Mouse (Mus musculus): ENCODE measurements around the gene 1700020D05Rik. TPM values are rescaled to one million over a fixed set of nuclear protein-coding genes. Genes with fewer than 3 reads are reported as not detected.
A peak's percentile ranks its signal among the peaks of the same experiment; 100 is the strongest.

The 1700020D05Rik gene
- total and polyA plus RNA-seq, 2 experiments from 2014 or later = not detected

DNA sequence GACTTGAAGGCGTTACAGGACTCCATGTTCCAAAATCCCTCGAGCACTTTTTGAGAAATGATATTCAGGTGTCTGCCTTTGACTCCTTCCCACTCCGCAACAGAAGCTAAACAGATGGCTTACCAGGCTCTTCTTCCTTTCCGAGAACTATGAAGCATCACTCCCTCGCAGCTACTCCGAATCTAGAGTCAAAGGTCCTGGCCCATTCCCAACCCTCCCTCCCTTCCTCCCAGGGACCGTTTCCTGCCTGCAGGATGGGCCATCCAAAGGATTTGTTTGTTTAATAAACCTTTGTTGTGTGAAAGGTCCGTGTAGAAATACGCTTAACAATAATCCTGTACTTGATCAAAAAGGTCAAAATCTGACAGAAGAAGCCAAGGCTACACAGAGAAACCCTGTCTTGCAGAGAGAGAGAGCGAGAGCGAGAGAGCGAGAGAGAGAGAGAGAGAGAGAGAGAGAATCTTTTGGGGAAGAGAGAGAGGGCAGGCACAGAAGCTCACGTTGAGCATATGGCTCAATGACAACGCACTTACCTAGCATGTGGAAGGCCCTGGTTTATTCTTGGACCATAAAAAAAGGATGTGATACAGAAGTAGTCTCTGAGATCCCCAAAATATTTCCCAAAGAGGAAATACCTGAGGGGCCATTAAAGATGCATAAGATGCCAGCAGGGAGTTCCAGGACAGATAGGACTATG, 45.7 kb downstream of the 1700020D05Rik start, which contains the start of gene Ccdc85b:
Gene Ccdc85b (minus strand): TSS at position 149 of the 697 bp plus-strand sequence.
- Histone ChIP-seq H3K36me3 (replicated peaks; ENCODE audit: control insufficient read depth, insufficient read depth, low read length) (peaks cover 22% of the 10 kb centered on the region), H3K27ac (ENCODE audit: low read depth) (peak within 1 kb of the TSS; percentile 98), H3K4me2 (ENCODE audit: low read depth, low read length) (peak within 1 kb of the TSS; percentile 99), H3K4me1 (ENCODE audit: control insufficient read depth, insufficient read depth) (peaks cover 31% of the 10 kb centered on the region), H3K9me3 (replicated peaks; ENCODE audit: control insufficient read depth, low read length) (no peaks in the 10 kb centered on the region), H3K27me3 (ENCODE audit: control insufficient read depth, insufficient read depth, low read length) (no peaks in the 10 kb centered on the region), H3K4me3 (ENCODE audit: low read depth, low read length) (peak within 1 kb of the TSS; percentile 75), H3K9ac (replicated peaks; ENCODE audit: low read depth, low read length) (peak within 1 kb of the TSS; percentile 89)
- no peak for DNase-seq (ENCODE audit: low spot score)
- peak; percentile 18 for ATAC-seq (ENCODE audit: insufficient read depth, low read depth)
- TF ChIP-seq EP300 (IDR thresholded peaks at IDR 0.05; ENCODE audit: low read depth) (peak; percentile 39; the same call in 1 of the 2 replicates), CTCF (IDR thresholded peaks at IDR 0.05; ENCODE audit: low read depth) (no peak)
- WGBS = 14% methylated on average over 14 of the region's 14 CpGs

GRCm38 (mm10) chr19:5456922-5457745, 46.5 kb downstream of the 1700020D05Rik start:
- peak; percentile 86 for ATAC-seq (ENCODE audit: insufficient read depth, low read depth)
- Histone ChIP-seq H3K27ac (ENCODE audit: low read depth) (peak overlapping the region; percentile 98), H3K36me3 (replicated peaks; ENCODE audit: control insufficient read depth, insufficient read depth, low read length) (peaks cover 15% of the 10 kb centered on the region), H3K9ac (replicated peaks; ENCODE audit: low read depth, low read length) (peak overlapping the region; percentile 89), H3K4me1 (ENCODE audit: control insufficient read depth, insufficient read depth) (peaks cover 31% of the 10 kb centered on the region), H3K27me3 (ENCODE audit: control insufficient read depth, insufficient read depth, low read length) (no peaks in the 10 kb centered on the region), H3K4me2 (ENCODE audit: low read depth, low read length) (peak overlapping the region; percentile 99), H3K4me3 (ENCODE audit: low read depth, low read length) (peak overlapping the region; percentile 75), H3K9me3 (replicated peaks; ENCODE audit: control insufficient read depth, low read length) (no peaks in the 10 kb centered on the region)
- DNase-seq (ENCODE audit: low spot score) = peak; percentile 98
- TF ChIP-seq CTCF (IDR thresholded peaks at IDR 0.05; ENCODE audit: low read depth) (peak; percentile 2; the same call in 1 of the 2 replicates), EP300 (IDR thresholded peaks at IDR 0.05; ENCODE audit: low read depth) (no peak)
- under 1% methylated on average over 68 of the region's 70 CpGs for WGBS

GRCm38 (mm10) chr19:5456241-5456921, 47.2 kb downstream of the 1700020D05Rik start:
- Histone ChIP-seq H3K36me3 (replicated peaks; ENCODE audit: control insufficient read depth, insufficient read depth, low read length) (peaks cover 12% of the 10 kb centered on the region), H3K27ac (ENCODE audit: low read depth) (peak overlapping the region; percentile 98), H3K4me1 (ENCODE audit: control insufficient read depth, insufficient read depth) (peaks cover 30% of the 10 kb centered on the region), H3K9ac (replicated peaks; ENCODE audit: low read depth, low read length) (peak overlapping the region; percentile 89), H3K9me3 (replicated peaks; ENCODE audit: control insufficient read depth, low read length) (no peaks in the 10 kb centered on the region), H3K27me3 (ENCODE audit: control insufficient read depth, insufficient read depth, low read length) (no peaks in the 10 kb centered on the region), H3K4me3 (ENCODE audit: low read depth, low read length) (peak overlapping the region; percentile 75), H3K4me2 (ENCODE audit: low read depth, low read length) (peak overlapping the region; percentile 99)
- no peak for TF ChIP-seq CTCF (IDR thresholded peaks at IDR 0.05; ENCODE audit: low read depth)
- TF ChIP-seq EP300 (IDR thresholded peaks at IDR 0.05; ENCODE audit: low read depth) = peak; percentile 68; the same call in 1 of the 2 replicates
- DNase-seq (ENCODE audit: low spot score) = no peak
- WGBS = 2% methylated on average over 26 of the region's 26 CpGs
- peak; percentile 7 for ATAC-seq (ENCODE audit: insufficient read depth, low read depth)

- ATAC-seq (ENCODE audit: insufficient read depth, low read depth) (no peak), DNase-seq (ENCODE audit: low spot score) (no peak)
- WGBS = 62% methylated on average over 8 of the region's 8 CpGs
- peak overlapping the region; percentile 99 for H3K4me2 ChIP-seq (ENCODE audit: low read depth, low read length)
- H3K27ac ChIP-seq (ENCODE audit: low read depth) = peak overlapping the region; percentile 61
- no peak for TF ChIP-seq EP300 (IDR thresholded peaks at IDR 0.05; ENCODE audit: low read depth)
- no peak for TF ChIP-seq CTCF (IDR thresholded peaks at IDR 0.05; ENCODE audit: low read depth)
- H3K36me3 ChIP-seq (replicated peaks; ENCODE audit: control insufficient read depth, insufficient read depth, low read length) = peaks cover 12% of the 10 kb centered on the region
- no peaks in the 10 kb centered on the region for H3K9me3 ChIP-seq (replicated peaks; ENCODE audit: control insufficient read depth, low read length)
- no peaks in the 10 kb centered on the region for H3K27me3 ChIP-seq (ENCODE audit: control insufficient read depth, insufficient read depth, low read length)
- H3K9ac ChIP-seq (replicated peaks; ENCODE audit: low read depth, low read length) = peak overlapping the region; percentile 89; the same call in 1 of the 2 replicates
- H3K4me3 ChIP-seq (ENCODE audit: low read depth, low read length) = peak overlapping the region; percentile 75
- peaks cover 24% of the 10 kb centered on the region for H3K4me1 ChIP-seq (ENCODE audit: control insufficient read depth, insufficient read depth)
Measured at GRCm38 (mm10) chr19:5455568-5455967, 48.0 kb downstream of the 1700020D05Rik start.

- 0 out of 2 replicates have a peak, but pooled peaks cover 1% of the 10 kb centered on the region for H3K27me3 ChIP-seq (ENCODE audit: control insufficient read depth, insufficient read depth, low read length)
- no peak for DNase-seq (ENCODE audit: low spot score)
- peaks cover 12% of the 10 kb centered on the region for H3K36me3 ChIP-seq (replicated peaks; ENCODE audit: control insufficient read depth, insufficient read depth, low read length)
- TF ChIP-seq CTCF (IDR thresholded peaks at IDR 0.05; ENCODE audit: low read depth) (no peak), EP300 (IDR thresholded peaks at IDR 0.05; ENCODE audit: low read depth) (no peak)
- peak overlapping the region; percentile 99 for H3K4me2 ChIP-seq (ENCODE audit: low read depth, low read length)
- H3K9me3 ChIP-seq (replicated peaks; ENCODE audit: control insufficient read depth, low read length) = no peaks in the 10 kb centered on the region
- H3K27ac ChIP-seq (ENCODE audit: low read depth) = peak overlapping the region; percentile 61; the same call in 1 of the 2 replicates
- no peak for ATAC-seq (ENCODE audit: insufficient read depth, low read depth)
- peaks cover 24% of the 10 kb centered on the region for H3K4me1 ChIP-seq (ENCODE audit: control insufficient read depth, insufficient read depth)
- 67% methylated on average over 12 of the region's 12 CpGs for whole genome bisulfite sequencing
- peak overlapping the region; percentile 75 for H3K4me3 ChIP-seq (ENCODE audit: low read depth, low read length)
- H3K9ac ChIP-seq (replicated peaks; ENCODE audit: low read depth, low read length) = peak overlapping the region; percentile 7; the same call in 1 of the 2 replicates
Measured at GRCm38 (mm10) chr19:5455037-5455436, 48.5 kb downstream of the 1700020D05Rik start.

Other genes starting within 250 kb of the 1700020D05Rik start
Only the 30 nearest of the 31 such genes appear.
- gene Pacs1, start 230.7 kb downstream of the 1700020D05Rik start, total RNA-seq (2014; rRNA removed; ENCODE audit: low replicate concordance) = 11.3 and 45.7 TPM in 2 replicates
- 7.2 and 7.4 TPM in 2 replicates for gene Pacs1, start 230.7 kb downstream of the 1700020D05Rik start, polyA plus RNA-seq (2015; fragmentation: Nextera tagmentation; extraction: Ambion mirVana)
- gene Sf3b2, start 208.3 kb downstream of the 1700020D05Rik start, total RNA-seq (2014; rRNA removed; ENCODE audit: low replicate concordance) = 132 and 175 TPM in 2 replicates
- gene Sf3b2, start 208.3 kb downstream of the 1700020D05Rik start, polyA plus RNA-seq (2015; fragmentation: Nextera tagmentation; extraction: Ambion mirVana) = 158 and 159 TPM in 2 replicates
- 4.0 and 13.3 TPM in 2 replicates for gene Gal3st3, start 205.5 kb downstream of the 1700020D05Rik start, total RNA-seq (2014; rRNA removed; ENCODE audit: low replicate concordance)
- 5.1 and 6.8 TPM in 2 replicates for gene Gal3st3, start 205.5 kb downstream of the 1700020D05Rik start, polyA plus RNA-seq (2015; fragmentation: Nextera tagmentation; extraction: Ambion mirVana)
- not detected in 2 replicates for gene Catsper1, start 168.0 kb downstream of the 1700020D05Rik start, total RNA-seq (2014; rRNA removed; ENCODE audit: low replicate concordance)
- not detected in 2 replicates for gene Catsper1, start 168.0 kb downstream of the 1700020D05Rik start, polyA plus RNA-seq (2015; fragmentation: Nextera tagmentation; extraction: Ambion mirVana)
- 0.89 and 0.99 TPM in 2 replicates for gene Cst6, start 154.2 kb downstream of the 1700020D05Rik start, total RNA-seq (2014; rRNA removed; ENCODE audit: low replicate concordance)
- 2.3 and 3.0 TPM in 2 replicates for gene Cst6, start 154.2 kb downstream of the 1700020D05Rik start, polyA plus RNA-seq (2015; fragmentation: Nextera tagmentation; extraction: Ambion mirVana)
- 37.9 and 40.6 TPM in 2 replicates for gene Eif1ad, start 137.0 kb downstream of the 1700020D05Rik start, total RNA-seq (2014; rRNA removed; ENCODE audit: low replicate concordance)
- 33.5 and 37.5 TPM in 2 replicates for gene Eif1ad, start 137.0 kb downstream of the 1700020D05Rik start, polyA plus RNA-seq (2015; fragmentation: Nextera tagmentation; extraction: Ambion mirVana)
- gene Banf1, start 136.6 kb downstream of the 1700020D05Rik start, total RNA-seq (2014; rRNA removed; ENCODE audit: low replicate concordance) = 120 and 143 TPM in 2 replicates
- 340 and 356 TPM in 2 replicates for gene Banf1, start 136.6 kb downstream of the 1700020D05Rik start, polyA plus RNA-seq (2015; fragmentation: Nextera tagmentation; extraction: Ambion mirVana)
- gene Sart1, start 115.1 kb downstream of the 1700020D05Rik start, total RNA-seq (2014; rRNA removed; ENCODE audit: low replicate concordance) = 4.4 and 39.0 TPM in 2 replicates
- gene Sart1, start 115.1 kb downstream of the 1700020D05Rik start, polyA plus RNA-seq (2015; fragmentation: Nextera tagmentation; extraction: Ambion mirVana) = 26.4 and 26.9 TPM in 2 replicates
- gene Tsga10ip, start 101.3 kb downstream of the 1700020D05Rik start, total RNA-seq (2014; rRNA removed; ENCODE audit: low replicate concordance) = 0.31 and 3.5 TPM in 2 replicates
- gene Tsga10ip, start 101.3 kb downstream of the 1700020D05Rik start, polyA plus RNA-seq (2015; fragmentation: Nextera tagmentation; extraction: Ambion mirVana) = 2.5 and 3.5 TPM in 2 replicates
- 169 and 171 TPM in 2 replicates for gene Drap1, start 78.8 kb downstream of the 1700020D05Rik start, total RNA-seq (2014; rRNA removed; ENCODE audit: low replicate concordance)
- 328 and 338 TPM in 2 replicates for gene Drap1, start 78.8 kb downstream of the 1700020D05Rik start, polyA plus RNA-seq (2015; fragmentation: Nextera tagmentation; extraction: Ambion mirVana)
- gene AI837181, start 78.6 kb downstream of the 1700020D05Rik start, total RNA-seq (2014; rRNA removed; ENCODE audit: low replicate concordance) = 47.4 and 59.1 TPM in 2 replicates
- gene AI837181, start 78.6 kb downstream of the 1700020D05Rik start, polyA plus RNA-seq (2015; fragmentation: Nextera tagmentation; extraction: Ambion mirVana) = 38.1 and 40.5 TPM in 2 replicates
- gene Fosl1, start 56.2 kb downstream of the 1700020D05Rik start, total RNA-seq (2014; rRNA removed; ENCODE audit: low replicate concordance) = not detected in 2 replicates
- 0.12 TPM in 1 of 2 replicates, not detected in the other for gene Fosl1, start 56.2 kb downstream of the 1700020D05Rik start, polyA plus RNA-seq (2015; fragmentation: Nextera tagmentation; extraction: Ambion mirVana)
- gene Ccdc85b, start 45.9 kb downstream of the 1700020D05Rik start, total RNA-seq (2014; rRNA removed; ENCODE audit: low replicate concordance) = 9.2 and 11.3 TPM in 2 replicates
- gene Ccdc85b, start 45.9 kb downstream of the 1700020D05Rik start, polyA plus RNA-seq (2015; fragmentation: Nextera tagmentation; extraction: Ambion mirVana) = 10.2 and 10.6 TPM in 2 replicates
- gene Fibp, start 43.2 kb downstream of the 1700020D05Rik start, total RNA-seq (2014; rRNA removed; ENCODE audit: low replicate concordance) = 81.6 and 86.4 TPM in 2 replicates
- 142 and 146 TPM in 2 replicates for gene Fibp, start 43.2 kb downstream of the 1700020D05Rik start, polyA plus RNA-seq (2015; fragmentation: Nextera tagmentation; extraction: Ambion mirVana)
- not detected in 2 replicates for gene Ctsw, start 35.3 kb downstream of the 1700020D05Rik start, total RNA-seq (2014; rRNA removed; ENCODE audit: low replicate concordance)
- 0.42 and 0.73 TPM in 2 replicates for gene Ctsw, start 35.3 kb downstream of the 1700020D05Rik start, polyA plus RNA-seq (2015; fragmentation: Nextera tagmentation; extraction: Ambion mirVana)
- 46.8 and 52.7 TPM in 2 replicates for gene Efemp2, start 29.8 kb downstream of the 1700020D05Rik start, total RNA-seq (2014; rRNA removed; ENCODE audit: low replicate concordance)
- gene Efemp2, start 29.8 kb downstream of the 1700020D05Rik start, polyA plus RNA-seq (2015; fragmentation: Nextera tagmentation; extraction: Ambion mirVana) = 32.2 and 34.1 TPM in 2 replicates
- gene Mus81, start 15.4 kb downstream of the 1700020D05Rik start, total RNA-seq (2014; rRNA removed; ENCODE audit: low replicate concordance) = 45.8 and 62.4 TPM in 2 replicates
- gene Mus81, start 15.4 kb downstream of the 1700020D05Rik start, polyA plus RNA-seq (2015; fragmentation: Nextera tagmentation; extraction: Ambion mirVana) = 35.8 and 36.8 TPM in 2 replicates
- 448 and 685 TPM in 2 replicates for gene Cfl1, start 13.3 kb downstream of the 1700020D05Rik start, total RNA-seq (2014; rRNA removed; ENCODE audit: low replicate concordance)
- 948 and 963 TPM in 2 replicates for gene Cfl1, start 13.3 kb downstream of the 1700020D05Rik start, polyA plus RNA-seq (2015; fragmentation: Nextera tagmentation; extraction: Ambion mirVana)
- 8.6 and 22.6 TPM in 2 replicates for gene Snx32, start 6.8 kb upstream of the 1700020D05Rik start, total RNA-seq (2014; rRNA removed; ENCODE audit: low replicate concordance)
- 9.1 and 9.3 TPM in 2 replicates for gene Snx32, start 6.8 kb upstream of the 1700020D05Rik start, polyA plus RNA-seq (2015; fragmentation: Nextera tagmentation; extraction: Ambion mirVana)
- not detected in 2 replicates for gene Ovol1, start 56.9 kb upstream of the 1700020D05Rik start, total RNA-seq (2014; rRNA removed; ENCODE audit: low replicate concordance)
- gene Ovol1, start 56.9 kb upstream of the 1700020D05Rik start, polyA plus RNA-seq (2015; fragmentation: Nextera tagmentation; extraction: Ambion mirVana) = 0.05 TPM in 1 of 2 replicates, not detected in the other
- gene Ap5b1, start 64.2 kb upstream of the 1700020D05Rik start, total RNA-seq (2014; rRNA removed; ENCODE audit: low replicate concordance) = 5.8 and 12.9 TPM in 2 replicates
- 1.7 and 2.0 TPM in 2 replicates for gene Ap5b1, start 64.2 kb upstream of the 1700020D05Rik start, polyA plus RNA-seq (2015; fragmentation: Nextera tagmentation; extraction: Ambion mirVana)
- gene Rnaseh2c, start 98.1 kb upstream of the 1700020D05Rik start, total RNA-seq (2014; rRNA removed; ENCODE audit: low replicate concordance) = 42.4 and 57.6 TPM in 2 replicates
- gene Rnaseh2c, start 98.1 kb upstream of the 1700020D05Rik start, polyA plus RNA-seq (2015; fragmentation: Nextera tagmentation; extraction: Ambion mirVana) = 50.7 and 51.8 TPM in 2 replicates
- gene Kat5, start 106.5 kb upstream of the 1700020D05Rik start, total RNA-seq (2014; rRNA removed; ENCODE audit: low replicate concordance) = 55.4 and 164 TPM in 2 replicates
- 27.0 and 29.7 TPM in 2 replicates for gene Kat5, start 106.5 kb upstream of the 1700020D05Rik start, polyA plus RNA-seq (2015; fragmentation: Nextera tagmentation; extraction: Ambion mirVana)
- gene Rela, start 133.7 kb upstream of the 1700020D05Rik start, total RNA-seq (2014; rRNA removed; ENCODE audit: low replicate concordance) = 26.3 and 49.5 TPM in 2 replicates
- 22.9 and 23.6 TPM in 2 replicates for gene Rela, start 133.7 kb upstream of the 1700020D05Rik start, polyA plus RNA-seq (2015; fragmentation: Nextera tagmentation; extraction: Ambion mirVana)
- gene Sipa1, start 159.9 kb upstream of the 1700020D05Rik start, total RNA-seq (2014; rRNA removed; ENCODE audit: low replicate concordance) = 33.2 and 37.8 TPM in 2 replicates
- 12.3 and 14.0 TPM in 2 replicates for gene Sipa1, start 159.9 kb upstream of the 1700020D05Rik start, polyA plus RNA-seq (2015; fragmentation: Nextera tagmentation; extraction: Ambion mirVana)
- 43.5 and 51.5 TPM in 2 replicates for gene Map3k11, start 185.0 kb upstream of the 1700020D05Rik start, total RNA-seq (2014; rRNA removed; ENCODE audit: low replicate concordance)
- gene Map3k11, start 185.0 kb upstream of the 1700020D05Rik start, polyA plus RNA-seq (2015; fragmentation: Nextera tagmentation; extraction: Ambion mirVana) = 16.3 and 17.0 TPM in 2 replicates
- 27.0 and 35.9 TPM in 2 replicates for gene Pcnx3, start 185.1 kb upstream of the 1700020D05Rik start, total RNA-seq (2014; rRNA removed; ENCODE audit: low replicate concordance)
- gene Pcnx3, start 185.1 kb upstream of the 1700020D05Rik start, polyA plus RNA-seq (2015; fragmentation: Nextera tagmentation; extraction: Ambion mirVana) = 6.1 and 6.7 TPM in 2 replicates
- gene Kcnk7, start 200.6 kb upstream of the 1700020D05Rik start, total RNA-seq (2014; rRNA removed; ENCODE audit: low replicate concordance) = not detected in 2 replicates
- 0.30 and 0.34 TPM in 2 replicates for gene Kcnk7, start 200.6 kb upstream of the 1700020D05Rik start, polyA plus RNA-seq (2015; fragmentation: Nextera tagmentation; extraction: Ambion mirVana)
- gene Ehbp1l1, start 222.5 kb upstream of the 1700020D05Rik start, total RNA-seq (2014; rRNA removed; ENCODE audit: low replicate concordance) = 113 and 118 TPM in 2 replicates
- gene Ehbp1l1, start 222.5 kb upstream of the 1700020D05Rik start, polyA plus RNA-seq (2015; fragmentation: Nextera tagmentation; extraction: Ambion mirVana) = 86.5 and 111 TPM in 2 replicates
- gene Fam89b, start 225.9 kb upstream of the 1700020D05Rik start, total RNA-seq (2014; rRNA removed; ENCODE audit: low replicate concordance) = 118 and 140 TPM in 2 replicates
- 74.8 and 76.6 TPM in 2 replicates for gene Fam89b, start 225.9 kb upstream of the 1700020D05Rik start, polyA plus RNA-seq (2015; fragmentation: Nextera tagmentation; extraction: Ambion mirVana)

Data from heart, postnatal 0 days (tissue).